Mouse (Mus musculus) hindlimb bud, embryonic 11.5 days (tissue): Measurements from ENCODE around the gene Ifi211.
"Not testable (repeated sequence)": the region's sequence is repeated elsewhere in the genome, so short reads cannot be mapped to it uniquely, and the experiment has no call there.

Experiments used
- DNase-seq: peaks from one replicate; pipeline ENCODE4 v3.0.0-alpha.2; 2012; ENCODE audit warnings: low read depth, low spot score; ENCODE audit errors: extremely low spot score

Gene Ifi211

DNA sequence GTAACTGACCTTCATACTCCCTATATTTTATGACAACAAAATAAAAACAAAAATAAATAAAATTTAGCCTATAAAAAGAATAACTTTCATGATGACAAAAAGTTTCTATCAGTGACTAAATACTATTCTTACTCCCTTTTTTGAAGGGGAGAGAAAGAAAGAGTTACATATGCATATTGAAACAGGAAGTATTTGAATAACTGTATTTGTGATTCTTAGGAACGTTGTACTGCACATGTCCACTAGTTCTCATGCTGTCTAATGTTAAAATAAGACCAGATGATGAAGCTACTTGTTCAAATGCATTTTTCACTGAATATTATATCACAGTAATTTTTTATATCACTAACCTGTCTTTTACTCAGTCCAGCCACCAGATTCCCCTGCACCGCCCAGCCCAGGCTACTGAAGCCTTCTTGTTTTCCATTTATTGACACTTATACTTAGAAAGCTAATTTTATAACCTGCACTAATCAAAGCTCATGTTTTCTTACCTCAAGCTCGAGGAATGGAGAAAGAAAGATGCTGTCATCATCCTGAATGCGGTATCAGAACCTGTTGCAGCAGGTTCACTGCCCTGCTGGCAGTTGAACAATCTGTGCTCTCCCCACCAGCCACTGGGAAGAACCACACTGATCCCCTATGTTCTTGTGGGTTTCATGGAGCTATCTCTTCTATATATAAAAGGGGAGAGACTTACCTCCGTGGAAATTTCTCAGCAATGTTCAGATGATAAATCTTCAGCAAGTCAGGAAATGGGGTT lies 33.4 kb downstream of the Ifi211 start:
- not testable (repeated sequence) for DNase-seq

DNA sequence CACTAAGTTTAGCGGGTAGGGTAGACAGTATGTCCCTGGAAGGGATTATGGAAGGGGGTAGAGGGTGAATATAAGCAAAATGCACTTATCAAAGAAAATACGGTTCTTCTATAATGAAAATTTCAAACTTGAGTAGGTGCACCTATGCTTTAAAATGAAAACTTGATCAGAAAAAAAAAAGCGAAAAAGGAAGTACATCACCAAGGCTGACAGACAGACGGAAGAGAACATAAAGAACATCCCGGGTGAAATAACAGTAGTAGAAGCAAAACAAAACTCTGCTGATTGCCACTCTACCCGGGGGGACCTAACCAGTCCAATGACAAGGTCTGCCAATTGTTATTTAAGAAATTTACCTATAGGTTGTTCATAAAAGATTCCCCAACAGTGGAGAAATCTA lies 34.6 kb downstream of the Ifi211 start:
- not testable (repeated sequence) for DNase-seq

DNA sequence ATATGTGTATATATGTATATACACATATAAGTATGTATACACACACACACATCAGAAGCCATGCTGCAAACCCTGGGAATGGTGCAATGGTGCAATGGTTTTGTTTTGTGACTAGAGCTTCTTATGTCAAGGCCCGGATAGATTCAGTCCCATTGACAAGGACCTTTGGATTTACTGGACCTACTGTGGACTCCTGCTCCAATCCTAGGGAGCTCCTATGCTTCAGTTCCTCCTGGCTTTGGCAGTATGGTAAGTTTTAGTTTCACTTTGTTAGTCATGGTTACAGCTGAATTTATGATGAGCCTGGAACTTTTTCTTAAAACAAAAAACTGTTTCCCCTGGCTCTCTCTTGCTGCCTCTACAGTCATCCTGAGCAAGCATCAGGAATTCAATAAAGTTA lies 35.7 kb downstream of the Ifi211 start:
- not testable (repeated sequence) for DNase-seq

DNA sequence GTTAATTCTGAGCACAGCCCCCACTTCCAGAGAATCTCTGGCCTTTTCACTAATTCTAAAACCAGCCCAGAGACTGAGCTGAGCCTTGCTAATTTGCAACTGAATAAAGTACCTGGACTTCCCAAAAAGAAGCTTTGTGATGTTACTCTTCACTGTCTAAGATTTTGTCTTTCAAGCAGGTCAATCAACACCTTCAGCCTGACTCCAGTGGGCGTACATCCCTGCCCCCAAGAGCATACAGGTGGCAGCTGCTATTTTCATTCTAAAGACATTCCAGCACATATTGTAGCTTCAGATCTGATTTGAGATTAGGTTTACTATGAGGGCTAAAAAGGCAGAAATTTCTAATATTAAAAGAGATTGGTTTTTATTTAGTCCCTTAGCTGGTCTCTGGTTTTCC lies 44.3 kb downstream of the Ifi211 start:
- not testable (repeated sequence) for DNase-seq

DNA sequence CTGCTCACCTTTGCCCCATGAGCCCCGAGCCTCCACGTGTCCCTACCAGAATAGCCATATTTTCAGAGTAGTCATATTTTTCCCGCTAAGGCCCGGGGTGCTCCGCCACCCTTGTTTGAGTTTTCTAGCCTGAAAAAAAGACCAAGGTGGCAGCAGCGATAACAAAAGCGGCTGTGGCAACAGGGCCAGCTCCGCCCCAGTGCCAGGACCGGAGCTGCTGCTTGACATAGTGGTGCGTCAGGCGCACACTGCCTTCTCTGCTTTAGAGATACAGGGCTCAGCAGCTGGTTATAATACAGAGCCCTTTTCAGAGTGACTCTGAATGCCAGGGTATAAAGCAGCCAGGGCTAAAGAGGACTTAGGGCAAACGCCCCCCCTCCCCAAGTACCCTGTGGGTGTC lies 46.3 kb downstream of the Ifi211 start:
- DNase-seq = no peak

DNA sequence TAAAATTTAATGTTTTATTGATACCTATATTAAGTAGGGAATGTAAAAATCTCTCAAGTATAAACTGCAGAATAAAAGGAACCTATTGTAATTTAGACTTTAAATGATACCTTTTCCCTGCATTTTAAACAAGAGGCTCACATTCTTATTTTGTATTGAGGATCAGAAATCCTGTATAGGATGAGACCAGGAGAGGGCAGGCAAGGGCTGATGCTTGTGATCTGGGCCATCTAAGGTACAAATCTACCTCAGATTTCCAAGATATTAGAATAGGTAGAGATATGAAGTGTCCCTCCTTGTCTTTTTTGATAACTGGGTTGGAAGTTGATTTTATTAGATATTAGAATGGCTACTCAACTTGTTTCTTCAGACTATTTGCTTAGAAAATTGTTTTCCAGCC lies 59.1 kb downstream of the Ifi211 start:
- not testable (repeated sequence) for DNase-seq

DNA sequence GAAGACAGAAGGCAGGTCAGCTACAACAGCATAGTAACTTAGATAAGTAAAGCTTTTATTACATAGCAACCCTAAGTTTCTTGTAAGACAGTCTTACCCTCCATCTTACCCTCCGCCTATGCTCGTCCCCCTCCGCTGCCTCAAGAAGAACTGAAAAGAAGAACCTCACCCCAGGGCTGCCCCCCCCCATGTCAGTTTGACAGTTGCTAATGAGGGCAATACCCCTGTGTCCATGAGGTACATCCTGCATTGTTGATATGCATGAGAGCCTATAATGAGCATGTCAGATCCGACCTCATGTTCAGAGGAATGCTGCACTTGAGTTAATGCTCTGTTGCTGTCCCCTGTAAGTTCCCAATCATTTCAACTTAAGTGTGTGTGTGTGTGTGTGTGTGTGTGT lies 60.0 kb downstream of the Ifi211 start:
- DNase-seq = not testable (repeated sequence)
